Comparison of ENCODE assay signal across 13 mouse cellular contexts in genomic region chr11:83079487-83080199, GRCm38 (mm10). TPM values are rescaled to one million over a fixed set of nuclear protein-coding genes. Genes with fewer than 3 reads are reported as not detected.
A peak's percentile ranks its signal among the peaks of the same experiment; 100 is the strongest.
DNase-seq lines count a peak whose midpoint lies in the region; ATAC-seq and TF ChIP-seq lines count a peak whose summit lies in the region.
"Had no signal": no experiment of that assay in that cellular context is flagged by ENCODE, and none has a peak within 500 bp of the region (broad histone marks: within the 10 kb centered on the region; RNA-seq: fewer than 3 reads in every experiment).

No protein-coding gene starts in this region.

- 42% methylated on average over 9 of the region's 9 CpGs for WGBS in heart, embryonic 10.5 days
- 89% methylated on average over 9 of the region's 9 CpGs for WGBS in forebrain, embryonic 15.5 days
- WGBS in lung, adult 2 months = 49% methylated on average over 9 of the region's 9 CpGs

- ATAC-seq in common myeloid progenitor, adult 5-6 weeks (replicated peaks; ENCODE audit: low read depth, poor library complexity, severe bottlenecking) = 0 out of 2 replicates have a peak, but pooled peaks have one; percentile 24
- no peak for ATAC-seq in forebrain, embryonic 15.5 days (replicated peaks)

- H3K4me3 ChIP-seq in heart, embryonic 10.5 days = no peak overlapping the region
- no peak overlapping the region for H3K4me3 ChIP-seq in forebrain, embryonic 15.5 days
- no peak overlapping the region for H3K4me3 ChIP-seq in lung, adult 2 months (replicated peaks; ENCODE audit: extremely low read depth, low read depth, low read length)
- H3K4me3 ChIP-seq: heart, embryonic 13.5 days; neural tube, embryonic 13.5 days had no signal

- H3K36me3 ChIP-seq in heart, embryonic 10.5 days = no peaks in the 10 kb centered on the region
- no peaks in the 10 kb centered on the region for H3K36me3 ChIP-seq in forebrain, embryonic 15.5 days
- H3K36me3 ChIP-seq: heart, embryonic 13.5 days; neural tube, embryonic 13.5 days had no signal

- no peak for TF ChIP-seq POLR2A in lung, adult 2 months (IDR thresholded peaks at IDR 0.05; ENCODE audit: borderline replicate concordance, extremely low read depth, low read depth, low read length)

- H3K9me3 ChIP-seq in heart, embryonic 10.5 days = no peaks in the 10 kb centered on the region
- no peaks in the 10 kb centered on the region for H3K9me3 ChIP-seq in forebrain, embryonic 15.5 days
- H3K9me3 ChIP-seq: neural tube, embryonic 13.5 days had no signal

- no peak overlapping the region for H3K27ac ChIP-seq in heart, embryonic 10.5 days
- H3K27ac ChIP-seq in forebrain, embryonic 15.5 days (replicated peaks) = no peak overlapping the region
- H3K27ac ChIP-seq: neural tube, embryonic 13.5 days had no signal

- H3K4me2 ChIP-seq in forebrain, embryonic 15.5 days (replicated peaks) = no peak overlapping the region
- H3K4me2 ChIP-seq: heart, embryonic 13.5 days; neural tube, embryonic 13.5 days had no signal

- H3K27me3 ChIP-seq in heart, embryonic 10.5 days (ENCODE audit: insufficient read depth, poor library complexity, severe bottlenecking) = no peaks in the 10 kb centered on the region
- H3K27me3 ChIP-seq in forebrain, embryonic 15.5 days = no peaks in the 10 kb centered on the region
- H3K27me3 ChIP-seq: CH12.LX; heart, embryonic 13.5 days; neural tube, embryonic 13.5 days had no signal

- DNase-seq in heart, embryonic 10.5 days (ENCODE audit: low spot score) = peak; percentile 60
- DNase-seq in heart, adult 8-10 months (ENCODE audit: low spot score) = no peak
- peak; percentile 77 for DNase-seq in 416B (ENCODE audit: low read depth)
- DNase-seq in natural killer cell, adult 2 months (ENCODE audit: low spot score in 2 of 2) = peak; percentile 69 to 80
- no peak for DNase-seq in right cerebral cortex, postnatal 4 days
- no peak for DNase-seq in lung, adult 2 months
- DNase-seq: kidney, postnatal 4 days had no signal

- H3K9ac ChIP-seq in forebrain, embryonic 15.5 days (replicated peaks) = no peak overlapping the region
- H3K9ac ChIP-seq: heart, embryonic 13.5 days; neural tube, embryonic 13.5 days had no signal

- H3K4me1 ChIP-seq in heart, embryonic 10.5 days = peaks cover 15% of the 10 kb centered on the region
- no peaks in the 10 kb centered on the region for H3K4me1 ChIP-seq in forebrain, embryonic 15.5 days
- peaks cover 10% of the 10 kb centered on the region for H3K4me1 ChIP-seq in lung, adult 2 months (ENCODE audit: control insufficient read depth, insufficient read depth, low read length)
- H3K4me1 ChIP-seq: neural tube, embryonic 13.5 days had no signal

- no peak for TF ChIP-seq CTCF in lung, adult 2 months (IDR thresholded peaks at IDR 0.05; ENCODE audit: insufficient read depth, low read length)

RNA-seq across cellular contexts. Expression of gene Slfn2, which starts 14.7 kb away (rescaled TPM):
- polyA plus RNA-seq in heart, embryonic 10.5 days (2016; fragmentation: Nextera tagmentation; extraction: Ambion mirVana) = 1.3 and 1.5 TPM in 2 replicates
- 1 to 10 TPM; 1.8 to 4.6 (median 2.3) TPM for total RNA-seq in heart, adult 8-10 months (2022)
- total RNA-seq in common myeloid progenitor, adult 5-6 weeks (2017) = 10.6 and 14.9 TPM in 2 replicates
- 0.83 TPM in 2 replicates for polyA plus RNA-seq in forebrain, embryonic 15.5 days (2015; fragmentation: Nextera tagmentation; extraction: Ambion mirVana)
- polyA plus RNA-seq in lung, adult 2 months (2012; rRNA removed) = 6.5 and 10.1 TPM in 2 replicates

RNA-seq across cellular contexts. Expression of gene Slfn1, which starts 37.0 kb away (rescaled TPM):
- not detected in 2 replicates for polyA plus RNA-seq in heart, embryonic 10.5 days (2016; fragmentation: Nextera tagmentation; extraction: Ambion mirVana)
- total RNA-seq in heart, adult 8-10 months (2022) = under 1 TPM in 3 of 4 experiments, not detected in 1; 0.12 to 0.66 (median 0.14) TPM
- total RNA-seq in common myeloid progenitor, adult 5-6 weeks (2017) = not detected in 2 replicates
- polyA plus RNA-seq in forebrain, embryonic 15.5 days (2015; fragmentation: Nextera tagmentation; extraction: Ambion mirVana) = 0.09 TPM in 1 of 2 replicates, not detected in the other
- 1.2 and 4.2 TPM in 2 replicates for polyA plus RNA-seq in lung, adult 2 months (2012; rRNA removed)
- total RNA-seq: CH12.LX had no signal
- polyA plus RNA-seq: forebrain, embryonic 11.5 days; neural tube, embryonic 13.5 days had no signal

RNA-seq across cellular contexts. Expression of gene Slfn8, which starts 59.0 kb away (rescaled TPM):
- polyA plus RNA-seq in heart, embryonic 10.5 days (2016; fragmentation: Nextera tagmentation; extraction: Ambion mirVana) = 0.04 and 0.30 TPM in 2 replicates
- total RNA-seq in heart, adult 8-10 months (2022) = under 1 TPM; 0.43 to 0.76 (median 0.67) TPM
- total RNA-seq in common myeloid progenitor, adult 5-6 weeks (2017) = 22.1 and 24.2 TPM in 2 replicates
- polyA plus RNA-seq in forebrain, embryonic 15.5 days (2015; fragmentation: Nextera tagmentation; extraction: Ambion mirVana) = 0.14 and 0.18 TPM in 2 replicates
- polyA plus RNA-seq in lung, adult 2 months (2012; rRNA removed) = 0.20 and 0.60 TPM in 2 replicates

Comparison
In these comparisons a context has a peak if more than half of its experiments do, and no peak if none do; other contexts are left out.
1. DNase-seq: peak in heart, embryonic 10.5 days (single experiment), 416B (single experiment) and natural killer cell, adult 2 months (2 of 2); none in heart, adult 8-10 months (single experiment), right cerebral cortex, postnatal 4 days (single experiment) and lung, adult 2 months (single experiment).